Mouse (Mus musculus) liver, embryonic 15.5 days (tissue): Measurements from ENCODE around the gene Insig2. TPM values are rescaled to one million over a fixed set of nuclear protein-coding genes. Genes with fewer than 3 reads are reported as not detected.

Experiments
- ATAC-seq: fragments of 200-750 bp; cut with Nextera tagmentation; 2 replicates; pipeline ENCODE4 v1.8.0; 2017; ENCODE audit warnings: moderate number of reproducible peaks, mild to moderate bottlenecking, moderate library complexity; ENCODE audit not compliant: insufficient read depth
- H3K27ac ChIP-seq: fragments of 300-500 bp; sonication (generic); replicated peaks from 2 replicates; pipeline ENCODE4 v1.5.1; 2015; ENCODE audit warnings: mild to moderate bottlenecking, inconsistent platforms
- H3K27me3 ChIP-seq: fragments of 300-500 bp; sonication (generic); 2 replicates; pipeline ENCODE4 v1.6.1; 2015; ENCODE audit warnings: mild to moderate bottlenecking, inconsistent platforms
- H3K36me3 ChIP-seq: fragments of 300-500 bp; sonication (generic); replicated peaks from 2 replicates; pipeline ENCODE4 v1.6.1; 2015; ENCODE audit warnings: moderate library complexity, mild to moderate bottlenecking, inconsistent platforms
- H3K4me1 ChIP-seq: fragments of 300-500 bp; sonication (generic); replicated peaks from 2 replicates; pipeline ENCODE4 v1.6.1; 2015; ENCODE audit warnings: inconsistent platforms
- H3K4me2 ChIP-seq: fragments of 300-500 bp; sonication (generic); 2 replicates; pipeline ENCODE4 v1.6.1; 2015; ENCODE audit warnings: moderate library complexity, mild to moderate bottlenecking, inconsistent platforms
- H3K4me3 ChIP-seq: fragments of 300-500 bp; sonication (generic); replicated peaks from 2 replicates; pipeline ENCODE4 v1.5.1; 2015; ENCODE audit warnings: mild to moderate bottlenecking, inconsistent platforms
- H3K9ac ChIP-seq: fragments of 300-500 bp; sonication (generic); 2 replicates; pipeline ENCODE4 v1.6.1; 2015; ENCODE audit warnings: moderate library complexity, mild to moderate bottlenecking, inconsistent platforms
- H3K9me3 ChIP-seq: fragments of 300-500 bp; sonication (generic); replicated peaks from 2 replicates; pipeline ENCODE4 v1.6.1; 2016; ENCODE audit warnings: inconsistent platforms
- WGBS: fragments of 180-500 bp; shearing (Covaris S2); methylation state at CpG from one replicate; pipeline ENCODE4 v1.1.7; 2015; ENCODE audit warnings: mixed read lengths; ENCODE audit not compliant: insufficient replicate concordance; 5-methylcytosine and 5-hydroxymethylcytosine counted together
- polyA plus RNA-seq: library from polyadenylated mRNA; unstranded; fragments of >200 nt; fragmentation: Nextera tagmentation; extraction: Ambion mirVana; gene quantifications from 2 replicates; pipeline ENCODE4 v1.2.1, GENCODE M21; 2015

Insig2 gene
- polyA plus RNA-seq, 1 experiment from 2014 or later = 9.7 TPM

- H3K4me3 ChIP-seq = no peak overlapping the region
- H3K9me3 ChIP-seq = no peaks in the 10 kb centered on the region
- H3K4me1 ChIP-seq = no peaks in the 10 kb centered on the region
- ATAC-seq = no peak
- H3K4me2 ChIP-seq = no peak overlapping the region
- H3K27me3 ChIP-seq = no peaks in the 10 kb centered on the region
- WGBS = 44% methylated on average over 3 of the region's 3 CpGs
- H3K9ac ChIP-seq = no peak overlapping the region
- no peaks in the 10 kb centered on the region for H3K36me3 ChIP-seq
- H3K27ac ChIP-seq = no peak overlapping the region
Measured at GRCm38 (mm10) chr1:121278370-121278769, 54.0 kb downstream of the Insig2 start.

DNA sequence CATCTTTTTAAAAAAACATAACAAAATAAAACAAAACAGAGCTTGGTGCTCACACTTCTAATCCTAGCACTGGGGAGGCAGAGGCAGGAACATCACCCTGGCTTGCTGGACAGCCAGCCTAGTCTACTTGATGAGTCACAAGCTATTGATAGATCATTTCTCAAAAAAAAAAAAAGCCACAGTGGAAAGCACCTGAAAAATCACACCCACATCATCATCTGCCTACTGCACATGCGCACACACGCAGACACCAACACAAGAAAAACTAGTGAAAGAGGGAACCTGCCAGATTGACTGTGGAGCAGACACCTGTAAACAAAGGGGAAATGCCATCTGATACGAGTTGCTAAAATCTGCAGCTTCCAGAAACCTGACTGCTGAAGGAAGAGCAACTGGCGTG is 54.9 kb downstream of the Insig2 start:
- Histone ChIP-seq H3K36me3 (no peaks in the 10 kb centered on the region), H3K27ac (no peak overlapping the region), H3K4me1 (no peaks in the 10 kb centered on the region), H3K27me3 (no peaks in the 10 kb centered on the region), H3K4me2 (no peak overlapping the region), H3K4me3 (no peak overlapping the region), H3K9ac (no peak overlapping the region), H3K9me3 (no peaks in the 10 kb centered on the region)
- WGBS = 66% methylated on average over 4 of the region's 4 CpGs
- ATAC-seq = no peak

GRCm38 (mm10) chr1:121275961-121276506 is 56.4 kb downstream of the Insig2 start:
- no peaks in the 10 kb centered on the region for H3K36me3 ChIP-seq
- no peak overlapping the region for H3K9ac ChIP-seq
- no peak for ATAC-seq
- 45% methylated on average over 3 of the region's 3 CpGs for WGBS
- H3K4me3 ChIP-seq = no peak overlapping the region
- H3K4me1 ChIP-seq = no peaks in the 10 kb centered on the region
- no peak overlapping the region for H3K4me2 ChIP-seq
- no peaks in the 10 kb centered on the region for H3K9me3 ChIP-seq
- H3K27ac ChIP-seq = no peak overlapping the region
- H3K27me3 ChIP-seq = no peaks in the 10 kb centered on the region

DNA sequence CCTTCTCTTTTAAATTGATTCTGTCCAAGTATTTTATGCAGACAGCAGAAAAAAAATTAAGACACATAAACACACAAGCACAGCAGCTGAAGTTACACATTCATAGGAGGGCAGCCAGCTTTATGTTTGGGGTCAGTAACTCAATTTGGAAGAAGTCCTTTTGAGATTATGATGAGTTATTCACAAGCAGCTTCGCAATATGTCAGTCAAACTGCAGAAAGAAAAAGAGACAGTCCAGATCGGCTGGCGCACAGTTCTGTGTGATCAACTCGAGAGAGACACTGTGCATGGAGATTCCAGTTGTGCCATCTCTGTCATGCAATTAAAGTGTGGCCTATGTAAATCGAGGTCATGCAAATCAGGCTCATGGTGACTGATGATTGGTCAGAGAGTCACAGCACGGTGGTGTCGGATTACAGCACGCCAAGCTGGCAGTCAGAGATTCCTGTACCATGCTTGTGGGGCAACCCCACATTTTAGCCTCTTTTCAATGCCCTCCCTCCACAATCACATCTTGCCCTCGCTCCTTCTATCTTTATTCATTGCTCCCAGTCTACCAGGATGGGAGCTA is 72.1 kb downstream of the Insig2 start:
- no peak overlapping the region for H3K27ac ChIP-seq
- H3K4me1 ChIP-seq = no peaks in the 10 kb centered on the region
- no peak overlapping the region for H3K4me2 ChIP-seq
- H3K36me3 ChIP-seq = no peaks in the 10 kb centered on the region
- H3K9me3 ChIP-seq = no peaks in the 10 kb centered on the region
- H3K27me3 ChIP-seq = no peaks in the 10 kb centered on the region
- H3K9ac ChIP-seq = no peak overlapping the region
- no peak for ATAC-seq
- WGBS = 60% methylated on average over 9 of the region's 9 CpGs
- H3K4me3 ChIP-seq = no peak overlapping the region

Other genes starting within 250 kb of the Insig2 start
- 2.5 and 3.0 TPM in 2 replicates for gene Ccdc93, start 98.5 kb upstream of the Insig2 start, polyA plus RNA-seq
- not detected in 2 replicates for gene Htr5b, start 195.9 kb upstream of the Insig2 start, polyA plus RNA-seq
- gene Ddx18, start 235.4 kb upstream of the Insig2 start, polyA plus RNA-seq = 18.7 and 25.7 TPM in 2 replicates